Mouse (Mus musculus) inflammation-experienced regulatory T-cells, adult 6 months (primary cell): ENCODE measurements around the gene Plod1. TPM values are rescaled to one million over a fixed set of nuclear protein-coding genes. Genes with fewer than 3 reads are reported as not detected.

Experiments
- ATAC-seq: one replicate; pipeline ENCODE4 v1.8.0; 2017
- polyA plus RNA-seq, 3 experiments: library from polyadenylated mRNA; unstranded; fragments of 100-300 nt; shearing (Covaris generic); gene quantifications; one replicate each; pipeline ENCODE4 v1.2.1; 2017

Plod1 gene
- polyA plus RNA-seq, 3 experiments from 2014 or later, result 1.3 to 4.5 (median 3.1) TPM

GRCm38 (mm10) chr4:147937486-147937885 is 919 bp upstream of the Plod1 start:
- ATAC-seq, result no peak

GRCm38 (mm10) chr4:147937021-147937420 is 454 bp upstream of the Plod1 start:
- ATAC-seq, result no peak

GRCm38 (mm10) chr4:147935904-147936303 is 663 bp downstream of the Plod1 start:
- ATAC-seq, result no peak

DNA sequence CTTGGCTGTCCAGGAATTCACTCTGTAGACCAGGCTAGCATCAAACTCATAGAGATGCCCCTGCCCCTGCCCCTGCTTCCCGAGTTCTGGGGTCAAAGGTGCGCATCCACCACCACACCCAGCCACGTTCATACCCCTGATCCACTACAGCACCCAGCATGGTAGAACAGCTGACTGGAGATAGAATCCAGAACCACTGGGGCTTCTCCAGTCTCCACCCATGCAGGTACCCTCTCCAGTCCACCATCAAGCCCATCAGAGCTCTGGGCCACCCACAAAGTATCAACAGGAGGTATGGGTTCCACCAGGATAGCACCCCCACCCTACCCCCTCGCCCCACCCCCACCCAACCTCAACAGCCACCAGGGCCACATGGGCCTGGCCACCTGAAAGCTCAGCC is 2.0 kb downstream of the Plod1 start:
- ATAC-seq, result no peak

GRCm38 (mm10) chr4:147934134-147934533 is 2.4 kb downstream of the Plod1 start:
- no peak for ATAC-seq

- no peak for ATAC-seq
Measured at GRCm38 (mm10) chr4:147930946-147931345, 5.6 kb downstream of the Plod1 start.

- no peak for ATAC-seq
Measured at GRCm38 (mm10) chr4:147928540-147928939, 8.0 kb downstream of the Plod1 start.

DNA sequence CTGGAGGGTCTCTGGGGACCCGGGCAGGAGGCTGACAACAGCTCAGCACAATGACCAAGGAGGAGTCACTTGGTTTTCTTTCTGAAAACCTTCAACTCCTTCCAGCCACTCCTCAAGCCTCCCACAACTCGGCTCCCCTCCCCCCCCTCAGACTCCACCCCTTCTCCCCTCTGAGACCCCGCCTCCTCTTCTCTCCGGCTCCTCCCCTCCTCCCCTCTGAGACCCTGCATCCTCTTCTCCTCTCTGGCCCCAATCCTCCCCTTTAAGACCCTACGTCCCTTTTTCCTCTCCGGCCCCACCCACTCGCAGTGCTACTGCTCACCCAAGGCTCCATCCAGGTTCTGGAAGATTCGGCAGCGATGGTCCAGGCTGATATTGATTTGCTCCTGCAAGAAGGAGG is 8.4 kb downstream of the Plod1 start:
- ATAC-seq, result no peak

DNA sequence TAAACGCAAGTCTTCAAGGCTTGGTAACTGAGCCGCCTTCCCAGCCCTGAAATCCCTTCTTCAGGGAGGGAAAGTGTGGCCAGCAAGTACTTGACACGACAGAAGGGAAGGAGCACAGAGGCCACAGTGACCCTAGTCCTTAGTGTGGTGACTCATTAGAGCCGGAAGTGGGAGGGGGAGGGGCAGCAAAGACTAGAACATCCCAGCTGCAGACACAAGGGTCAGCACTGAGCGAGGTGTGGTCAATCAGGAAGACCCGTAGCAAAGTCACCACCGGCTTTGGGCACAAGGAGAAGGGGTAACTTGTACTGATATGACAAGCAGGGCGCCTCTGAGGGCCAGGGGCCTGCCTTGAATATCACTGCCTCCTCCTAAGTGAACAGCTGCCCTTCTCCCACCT is 8.9 kb downstream of the Plod1 start:
- ATAC-seq, result no peak

DNA sequence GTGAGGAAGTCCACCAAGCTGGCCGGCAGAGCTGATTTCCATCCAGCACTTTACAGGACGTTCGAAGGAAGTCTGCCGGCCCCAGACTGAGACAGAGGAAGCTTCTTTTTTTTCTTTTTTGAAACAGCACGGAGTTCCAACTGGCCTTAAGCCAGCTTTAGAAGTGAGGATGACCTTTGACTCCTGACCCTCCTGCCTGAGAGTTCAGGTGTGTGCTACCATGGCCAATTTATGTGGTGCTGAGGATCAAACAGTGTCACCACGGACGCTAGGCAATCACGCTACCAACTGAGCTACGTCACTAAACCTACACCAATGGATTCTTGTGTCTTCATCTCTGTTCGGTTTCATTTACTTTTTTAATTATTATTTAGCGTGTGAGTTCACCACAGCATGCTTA is 14.2 kb downstream of the Plod1 start:
- no peak for ATAC-seq

DNA sequence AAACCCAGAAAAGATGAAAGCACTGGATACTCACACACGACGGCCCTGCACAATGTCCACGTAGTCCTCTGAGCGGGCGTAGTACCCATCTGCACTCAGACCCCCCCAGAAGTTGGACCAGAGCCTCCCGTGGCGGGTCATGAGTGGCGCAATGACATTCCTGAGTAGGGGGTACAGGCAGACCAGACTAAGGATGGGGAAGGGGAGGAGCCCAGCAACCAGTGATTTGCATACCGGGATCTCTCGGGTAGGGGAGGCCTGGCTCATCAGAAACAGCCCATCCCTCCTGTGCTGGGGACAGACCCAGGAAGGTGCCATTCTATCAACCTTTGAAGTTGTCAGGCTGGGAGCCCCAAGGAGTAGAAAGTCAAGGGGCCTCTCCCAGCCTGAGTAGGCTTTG is 15.6 kb downstream of the Plod1 start:
- no peak for ATAC-seq

GRCm38 (mm10) chr4:147918459-147919121 is 18.0 kb downstream of the Plod1 start:
- ATAC-seq, result peak; percentile 75

DNA sequence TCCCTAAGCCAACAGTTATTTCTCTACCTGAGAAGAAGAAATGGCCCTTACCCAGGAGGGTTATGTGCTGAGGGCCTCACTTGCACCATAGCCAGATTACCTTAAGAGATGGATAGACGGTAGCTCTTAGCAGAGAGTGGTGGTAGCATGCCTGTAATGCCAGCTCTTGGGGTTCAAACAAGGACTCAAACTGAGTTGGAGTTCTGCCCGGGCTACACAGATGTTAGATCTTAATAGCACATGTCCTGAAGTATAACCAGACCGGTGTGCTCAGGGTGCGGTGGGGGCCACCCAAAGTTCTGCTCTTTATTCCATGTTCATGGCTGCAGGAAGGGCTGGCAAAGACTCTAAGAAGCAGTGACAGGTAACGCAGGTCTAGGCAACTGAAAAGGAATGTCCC is 27.1 kb downstream of the Plod1 start:
- no peak for ATAC-seq

DNA sequence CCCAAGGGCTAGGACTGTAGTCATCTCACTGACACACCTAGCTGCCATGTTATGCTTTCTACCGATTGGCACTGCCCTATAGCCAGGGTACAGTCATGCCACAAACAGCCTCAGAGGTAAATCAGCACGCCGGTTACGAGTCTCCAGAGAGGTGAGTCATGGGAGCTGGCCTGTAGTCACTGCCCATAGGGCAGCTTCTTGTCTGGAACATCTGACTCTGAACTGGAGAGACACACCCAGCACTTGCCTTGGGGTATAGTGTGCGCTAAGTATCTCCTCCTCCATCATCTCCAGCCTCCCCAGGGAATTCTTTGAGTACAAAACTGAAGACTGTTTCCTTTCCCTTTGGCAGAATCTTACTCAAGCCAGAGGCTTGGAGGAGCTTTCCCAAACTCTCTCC is 30.3 kb downstream of the Plod1 start:
- ATAC-seq, result no peak

- ATAC-seq, result no peak
Measured at GRCm38 (mm10) chr4:147905090-147905659, 31.4 kb downstream of the Plod1 start.

- peak; percentile 95 for ATAC-seq
Measured at GRCm38 (mm10) chr4:147904313-147905089, 32.1 kb downstream of the Plod1 start, which contains the start of gene Mfn2. Gene Mfn2, minus strand, starts transcription at chr4:147904704.

DNA sequence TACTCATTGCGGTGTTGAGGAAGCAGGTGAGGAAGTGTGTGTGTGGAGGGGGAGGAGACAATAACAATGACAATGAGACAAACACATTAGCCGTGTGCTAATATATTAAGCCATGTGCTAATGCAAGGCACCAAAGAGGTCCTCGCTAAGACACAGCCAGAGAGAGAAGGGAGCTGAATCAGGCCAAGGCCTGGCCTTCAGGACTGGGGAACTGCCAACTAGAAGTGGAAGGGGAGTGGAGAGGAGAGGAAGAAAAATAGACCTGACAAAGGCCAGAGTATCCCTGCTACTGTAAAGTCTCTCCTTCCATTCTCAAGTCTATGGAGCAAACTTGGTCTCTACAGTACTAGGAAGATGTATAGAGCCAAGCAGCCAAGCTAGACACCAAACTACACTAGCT is 33.0 kb downstream of the Plod1 start:
- no peak for ATAC-seq

- no peak for ATAC-seq
Measured at GRCm38 (mm10) chr4:147902906-147903500, 33.6 kb downstream of the Plod1 start.

DNA sequence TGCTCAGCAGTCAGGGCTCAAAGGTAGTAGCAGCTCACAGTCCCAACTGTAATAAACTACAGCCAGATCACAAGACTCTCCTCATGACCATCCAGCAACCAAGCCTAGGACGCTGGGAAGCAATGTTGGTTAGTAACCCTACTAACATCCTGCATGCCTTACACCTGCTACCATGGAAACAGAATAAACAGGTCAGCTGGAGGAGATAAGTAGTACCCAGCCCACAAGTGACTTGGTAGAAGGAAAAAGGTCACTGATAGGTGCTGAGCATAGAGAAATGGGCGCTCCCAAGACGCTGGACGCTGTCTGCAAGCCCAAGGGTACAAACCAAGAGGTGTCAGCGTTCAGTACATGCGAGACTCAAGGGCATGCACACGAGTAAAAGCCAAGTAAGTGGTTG is 36.1 kb downstream of the Plod1 start:
- ATAC-seq, result no peak

DNA sequence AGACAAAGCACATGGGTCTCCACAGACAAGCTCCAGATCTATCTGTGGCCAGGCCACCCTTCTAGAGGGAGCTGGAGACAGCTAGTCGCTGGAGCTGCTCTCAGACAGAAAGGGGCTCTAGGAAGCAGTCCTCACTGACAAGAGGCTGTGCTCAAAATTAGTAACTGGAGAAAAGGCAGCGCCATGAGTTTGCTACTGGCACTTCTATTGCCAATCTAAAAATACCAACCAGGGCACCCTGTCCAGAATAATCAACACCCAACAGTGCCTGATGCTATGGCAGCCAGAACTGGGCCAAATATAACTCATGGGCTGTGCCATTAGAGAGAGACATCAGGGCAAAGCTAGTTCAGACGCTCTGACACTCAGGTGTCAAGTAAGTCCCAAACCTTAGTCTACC is 39.2 kb downstream of the Plod1 start:
- ATAC-seq, result no peak

GRCm38 (mm10) chr4:147896411-147896810 is 40.2 kb downstream of the Plod1 start:
- ATAC-seq, result no peak

- ATAC-seq, result no peak
Measured at GRCm38 (mm10) chr4:147895815-147896330, 40.7 kb downstream of the Plod1 start.

DNA sequence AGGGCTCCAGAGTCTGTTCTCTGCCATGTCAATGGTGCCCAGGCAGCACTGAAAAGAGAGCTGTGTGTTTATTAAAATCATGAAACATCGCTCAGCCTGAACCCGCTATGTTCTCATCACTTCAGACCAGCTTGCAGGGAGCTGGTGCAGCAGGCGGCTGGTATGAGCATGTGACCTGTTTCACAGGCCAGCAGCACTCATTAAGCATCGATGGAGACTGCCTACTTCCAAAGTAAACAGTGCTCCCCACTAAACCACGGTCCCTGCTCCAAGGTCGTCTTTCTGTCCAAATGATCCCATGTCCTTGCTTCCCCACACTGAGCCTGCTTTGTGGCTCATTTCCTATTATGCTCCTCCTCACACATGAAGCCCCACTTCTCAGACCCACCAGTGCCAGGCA is 46.2 kb downstream of the Plod1 start:
- ATAC-seq, result no peak
